Mouse (Mus musculus) embryo, embryonic 9.5 days (tissue): ENCODE results near the gene Itpr1.

Source experiments
- DNase-seq: peaks from one replicate; pipeline ENCODE4 v3.0.0-alpha.2; 2017; ENCODE audit errors: extremely low spot score

The Itpr1 gene

GRCm38 (mm10) chr6:108442291-108442690 lies 229.4 kb downstream of the Itpr1 start:
- DNase-seq, result no peak

GRCm38 (mm10) chr6:108444435-108444834 lies 231.5 kb downstream of the Itpr1 start:
- no peak for DNase-seq

- no peak for DNase-seq
Observed at GRCm38 (mm10) chr6:108445006-108445405, 232.1 kb downstream of the Itpr1 start.

- no peak for DNase-seq
Observed at GRCm38 (mm10) chr6:108446766-108447165, 233.9 kb downstream of the Itpr1 start.

- DNase-seq, result no peak
Observed at GRCm38 (mm10) chr6:108447179-108447845, 234.4 kb downstream of the Itpr1 start.

- no peak for DNase-seq
Observed at GRCm38 (mm10) chr6:108448016-108448735, 235.3 kb downstream of the Itpr1 start.

GRCm38 (mm10) chr6:108448864-108449263 lies 236.0 kb downstream of the Itpr1 start:
- DNase-seq, result no peak

- no peak for DNase-seq
Observed at GRCm38 (mm10) chr6:108451536-108451935, 238.6 kb downstream of the Itpr1 start.

GRCm38 (mm10) chr6:108453618-108454017 lies 240.7 kb downstream of the Itpr1 start:
- DNase-seq, result no peak

- DNase-seq, result no peak
Observed at GRCm38 (mm10) chr6:108454061-108454891, 241.4 kb downstream of the Itpr1 start.

GRCm38 (mm10) chr6:108454979-108455836 lies 242.3 kb downstream of the Itpr1 start:
- DNase-seq, result no peak

- DNase-seq, result peak; percentile 59
Observed at GRCm38 (mm10) chr6:108456231-108457062, 243.6 kb downstream of the Itpr1 start.

GRCm38 (mm10) chr6:108457063-108457405 lies 244.1 kb downstream of the Itpr1 start:
- no peak for DNase-seq

- no peak for DNase-seq
Observed at GRCm38 (mm10) chr6:108457516-108458181, 244.8 kb downstream of the Itpr1 start.

- no peak for DNase-seq
Observed at GRCm38 (mm10) chr6:108458182-108458571, 245.3 kb downstream of the Itpr1 start.

GRCm38 (mm10) chr6:108458826-108459225 lies 245.9 kb downstream of the Itpr1 start:
- no peak for DNase-seq

- no peak for DNase-seq
Observed at GRCm38 (mm10) chr6:108464308-108464979, 251.5 kb downstream of the Itpr1 start.

- no peak for DNase-seq
Observed at GRCm38 (mm10) chr6:108465159-108465558, 252.3 kb downstream of the Itpr1 start.

- DNase-seq, result no peak
Observed at GRCm38 (mm10) chr6:108466061-108466531, 253.2 kb downstream of the Itpr1 start.
